Mouse (Mus musculus): Measurements from ENCODE around the gene Clic6. TPM values are rescaled to one million over a fixed set of nuclear protein-coding genes. Genes with fewer than 3 reads are reported as not detected.

The Clic6 gene
- total and polyA plus RNA-seq, 2 experiments, result 0.04 to 0.09 TPM

DNA sequence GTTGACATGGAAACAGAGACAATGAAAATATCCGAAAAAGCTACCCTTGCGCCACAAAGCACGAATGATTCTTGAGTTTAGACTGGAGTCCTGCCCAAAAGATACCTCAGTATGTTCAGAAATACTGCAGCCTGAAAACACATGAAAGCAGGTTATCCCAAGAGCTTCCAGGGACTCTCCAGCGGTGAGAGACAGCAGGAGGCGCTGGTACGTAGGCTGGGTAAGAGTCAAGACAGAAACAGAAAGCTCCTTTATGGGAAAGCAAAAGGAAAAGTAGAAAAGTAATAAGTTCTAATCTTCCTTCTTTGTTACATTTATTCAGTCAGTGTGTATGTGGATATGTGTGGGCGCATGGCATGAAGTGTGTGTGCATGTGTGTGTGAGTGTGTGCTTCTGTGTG, 31.5 kb upstream of the Clic6 start:
- no peak for DNase-seq (ENCODE audit: extremely low read depth, low read depth, low spot score)
- H3K36me3 ChIP-seq (ENCODE audit: control insufficient read depth, insufficient read depth, low read length), result no peaks in the 10 kb centered on the region
- H3K9ac ChIP-seq (ENCODE audit: low read depth, low read length), result no peak overlapping the region
- no peaks in the 10 kb centered on the region for H3K4me1 ChIP-seq (ENCODE audit: control insufficient read depth, insufficient read depth, low read length)
- WGBS, result 93% methylated on average over 7 of the region's 7 CpGs
- TF ChIP-seq POLR2A (IDR thresholded peaks at IDR 0.05; ENCODE audit: extremely low read depth, insufficient read depth, low read length) (no peak), CTCF (IDR thresholded peaks at IDR 0.05; ENCODE audit: low read depth, low read length) (no peak)
- no peak overlapping the region for H3K4me3 ChIP-seq (ENCODE audit: insufficient read depth, low read depth, low read length)
- H3K27me3 ChIP-seq (ENCODE audit: control insufficient read depth, insufficient read depth, low read length), result no peaks in the 10 kb centered on the region
- no peak overlapping the region for H3K27ac ChIP-seq (replicated peaks; ENCODE audit: insufficient read depth, low read depth, low read length)
- H3K79me2 ChIP-seq (ENCODE audit: control insufficient read depth, insufficient read depth, low read length), result no peaks in the 10 kb centered on the region

DNA sequence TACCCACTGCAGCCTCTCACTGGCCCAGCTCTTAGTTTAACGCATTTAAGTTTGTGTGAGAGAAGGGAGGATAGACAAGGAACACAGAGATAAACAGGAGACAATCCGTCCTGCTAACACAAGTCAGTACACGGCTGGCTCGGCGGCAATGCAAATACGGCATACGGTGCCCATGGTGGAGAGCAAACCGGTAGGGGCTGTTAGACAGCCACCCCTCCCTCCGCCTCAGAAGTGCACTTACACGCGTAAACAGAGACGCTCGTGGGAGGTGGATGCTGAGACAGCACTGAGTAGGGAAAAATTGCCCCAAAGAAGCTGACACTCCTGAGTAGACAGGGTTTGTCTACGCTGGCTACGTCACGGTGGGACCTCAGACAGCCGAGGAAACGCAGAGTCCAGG, 31.0 kb upstream of the Clic6 start:
- H3K27ac ChIP-seq (replicated peaks; ENCODE audit: insufficient read depth, low read depth, low read length), result no peak overlapping the region
- H3K36me3 ChIP-seq (ENCODE audit: control insufficient read depth, insufficient read depth, low read length), result no peaks in the 10 kb centered on the region
- H3K4me1 ChIP-seq (ENCODE audit: control insufficient read depth, insufficient read depth, low read length), result no peaks in the 10 kb centered on the region
- H3K27me3 ChIP-seq (ENCODE audit: control insufficient read depth, insufficient read depth, low read length), result no peaks in the 10 kb centered on the region
- H3K9ac ChIP-seq (ENCODE audit: low read depth, low read length), result no peak overlapping the region
- no peak overlapping the region for H3K4me3 ChIP-seq (ENCODE audit: insufficient read depth, low read depth, low read length)
- TF ChIP-seq POLR2A (IDR thresholded peaks at IDR 0.05; ENCODE audit: extremely low read depth, insufficient read depth, low read length), result no peak
- TF ChIP-seq CTCF (IDR thresholded peaks at IDR 0.05; ENCODE audit: low read depth, low read length), result no peak
- no peak for DNase-seq (ENCODE audit: extremely low read depth, low read depth, low spot score)
- no peaks in the 10 kb centered on the region for H3K79me2 ChIP-seq (ENCODE audit: control insufficient read depth, insufficient read depth, low read length)
- WGBS, result 91% methylated on average over 18 of the region's 18 CpGs

DNA sequence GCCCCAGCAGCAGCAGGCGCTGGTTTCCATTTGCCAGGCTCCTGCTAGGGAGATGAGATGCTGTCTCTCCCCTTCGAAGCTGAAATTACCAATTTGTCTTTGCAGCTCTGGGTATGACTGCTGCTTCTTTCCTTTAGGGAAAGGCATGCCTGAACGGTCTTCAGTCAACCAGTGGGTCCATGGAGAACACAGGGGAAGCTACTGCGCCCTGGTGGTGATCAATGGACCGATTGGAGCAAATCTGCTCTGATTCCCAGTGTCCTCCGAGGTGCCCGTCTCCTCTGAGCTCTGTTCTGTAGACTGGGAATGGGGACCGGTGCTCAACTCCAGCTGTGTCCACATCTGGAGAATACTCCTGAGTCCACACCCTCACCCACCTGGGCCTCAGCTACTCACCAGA, 30.0 kb upstream of the Clic6 start:
- Histone ChIP-seq H3K4me3 (ENCODE audit: insufficient read depth, low read depth, low read length) (no peak overlapping the region), H3K36me3 (ENCODE audit: control insufficient read depth, insufficient read depth, low read length) (no peaks in the 10 kb centered on the region), H3K27ac (replicated peaks; ENCODE audit: insufficient read depth, low read depth, low read length) (no peak overlapping the region), H3K27me3 (ENCODE audit: control insufficient read depth, insufficient read depth, low read length) (no peaks in the 10 kb centered on the region), H3K4me1 (ENCODE audit: control insufficient read depth, insufficient read depth, low read length) (no peaks in the 10 kb centered on the region), H3K9ac (ENCODE audit: low read depth, low read length) (no peak overlapping the region), H3K79me2 (ENCODE audit: control insufficient read depth, insufficient read depth, low read length) (no peaks in the 10 kb centered on the region)
- WGBS, result 88% methylated on average over 8 of the region's 8 CpGs
- no peak for DNase-seq (ENCODE audit: extremely low read depth, low read depth, low spot score)
- TF ChIP-seq POLR2A (IDR thresholded peaks at IDR 0.05; ENCODE audit: extremely low read depth, insufficient read depth, low read length) (no peak), CTCF (IDR thresholded peaks at IDR 0.05; ENCODE audit: low read depth, low read length) (no peak)

DNA sequence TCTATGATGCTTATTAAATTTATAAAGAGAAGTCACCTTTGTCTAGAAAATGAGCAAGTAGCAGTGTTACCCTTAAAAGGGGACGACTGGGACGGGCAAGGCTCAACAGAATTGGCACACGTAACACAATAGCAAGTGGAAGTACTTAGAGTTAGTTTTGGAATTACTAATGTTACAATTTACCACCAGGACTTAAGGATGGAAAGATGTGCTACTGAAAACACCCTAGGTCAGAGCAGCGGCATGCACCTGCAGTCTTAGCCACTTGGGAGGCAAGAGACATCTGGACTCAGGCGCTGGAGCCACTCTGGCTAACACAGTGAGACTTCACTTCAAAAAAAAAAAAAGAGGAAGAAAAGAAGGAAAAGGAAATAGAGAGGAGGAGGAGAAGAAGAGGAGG, 29.6 kb upstream of the Clic6 start:
- Histone ChIP-seq H3K27me3 (ENCODE audit: control insufficient read depth, insufficient read depth, low read length) (no peaks in the 10 kb centered on the region), H3K79me2 (ENCODE audit: control insufficient read depth, insufficient read depth, low read length) (no peaks in the 10 kb centered on the region), H3K4me1 (ENCODE audit: control insufficient read depth, insufficient read depth, low read length) (no peaks in the 10 kb centered on the region), H3K36me3 (ENCODE audit: control insufficient read depth, insufficient read depth, low read length) (no peaks in the 10 kb centered on the region), H3K4me3 (ENCODE audit: insufficient read depth, low read depth, low read length) (no peak overlapping the region), H3K9ac (ENCODE audit: low read depth, low read length) (no peak overlapping the region), H3K27ac (replicated peaks; ENCODE audit: insufficient read depth, low read depth, low read length) (no peak overlapping the region)
- TF ChIP-seq POLR2A (IDR thresholded peaks at IDR 0.05; ENCODE audit: extremely low read depth, insufficient read depth, low read length) (no peak), CTCF (IDR thresholded peaks at IDR 0.05; ENCODE audit: low read depth, low read length) (no peak)
- WGBS, result 95% methylated on average over 5 of the region's 5 CpGs
- no peak for DNase-seq (ENCODE audit: extremely low read depth, low read depth, low spot score)

DNA sequence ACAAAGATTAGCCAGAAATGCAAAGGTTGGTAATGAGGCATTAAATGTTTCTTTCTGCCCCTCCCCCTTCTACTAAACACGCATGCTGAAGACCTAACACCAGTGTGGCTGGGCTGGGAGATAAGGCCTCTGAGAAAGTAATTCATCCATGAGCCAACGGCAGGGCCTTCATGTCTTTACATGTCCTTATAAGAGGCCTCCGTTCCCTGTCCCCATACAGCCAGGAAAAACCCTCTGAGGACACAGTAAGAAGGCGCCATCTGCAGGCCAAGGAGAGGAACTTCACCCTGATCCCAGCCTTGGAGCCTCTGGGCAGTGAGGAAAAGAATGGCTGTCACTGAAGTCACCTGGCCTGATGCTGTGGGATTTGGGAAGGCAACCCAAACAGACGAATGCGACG, 27.9 kb upstream of the Clic6 start:
- TF ChIP-seq POLR2A (IDR thresholded peaks at IDR 0.05; ENCODE audit: extremely low read depth, insufficient read depth, low read length) (no peak), CTCF (IDR thresholded peaks at IDR 0.05; ENCODE audit: low read depth, low read length) (peak; percentile 93)
- Histone ChIP-seq H3K36me3 (ENCODE audit: control insufficient read depth, insufficient read depth, low read length) (no peaks in the 10 kb centered on the region), H3K9ac (ENCODE audit: low read depth, low read length) (no peak overlapping the region), H3K4me3 (ENCODE audit: insufficient read depth, low read depth, low read length) (no peak overlapping the region), H3K4me1 (ENCODE audit: control insufficient read depth, insufficient read depth, low read length) (no peaks in the 10 kb centered on the region), H3K27me3 (ENCODE audit: control insufficient read depth, insufficient read depth, low read length) (no peaks in the 10 kb centered on the region), H3K79me2 (ENCODE audit: control insufficient read depth, insufficient read depth, low read length) (no peaks in the 10 kb centered on the region), H3K27ac (replicated peaks; ENCODE audit: insufficient read depth, low read depth, low read length) (no peak overlapping the region)
- peak; percentile 35 for DNase-seq (ENCODE audit: extremely low read depth, low read depth, low spot score)
- 41% methylated on average over 7 of the region's 7 CpGs for WGBS

DNA sequence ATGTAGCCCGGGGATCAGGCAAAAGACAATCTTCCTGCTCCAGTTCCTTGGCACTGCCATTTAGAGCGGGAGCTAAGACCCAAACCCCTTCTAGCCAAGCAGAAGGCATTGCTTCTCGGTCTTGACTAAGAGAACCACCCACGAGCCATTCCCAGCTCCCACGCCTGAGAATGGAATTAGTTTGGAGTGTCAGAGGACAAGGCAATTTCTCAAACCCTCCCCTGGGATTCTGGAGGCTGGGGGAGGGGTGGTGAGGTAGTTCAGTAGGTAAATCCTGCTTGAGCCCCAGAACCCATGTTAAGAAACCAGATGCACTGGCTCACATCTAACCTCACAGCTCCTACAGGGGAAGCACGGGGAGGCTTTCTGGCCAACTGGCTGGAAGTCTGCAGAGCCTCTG, 24.1 kb upstream of the Clic6 start:
- Histone ChIP-seq H3K4me3 (ENCODE audit: insufficient read depth, low read depth, low read length) (no peak overlapping the region), H3K4me1 (ENCODE audit: control insufficient read depth, insufficient read depth, low read length) (peaks cover 13% of the 10 kb centered on the region), H3K27ac (replicated peaks; ENCODE audit: insufficient read depth, low read depth, low read length) (no peak overlapping the region), H3K9ac (ENCODE audit: low read depth, low read length) (no peak overlapping the region), H3K27me3 (ENCODE audit: control insufficient read depth, insufficient read depth, low read length) (no peaks in the 10 kb centered on the region), H3K36me3 (ENCODE audit: control insufficient read depth, insufficient read depth, low read length) (no peaks in the 10 kb centered on the region), H3K79me2 (ENCODE audit: control insufficient read depth, insufficient read depth, low read length) (no peaks in the 10 kb centered on the region)
- DNase-seq (ENCODE audit: extremely low read depth, low read depth, low spot score), result no peak
- WGBS, result 91% methylated on average over 6 of the region's 6 CpGs
- TF ChIP-seq CTCF (IDR thresholded peaks at IDR 0.05; ENCODE audit: low read depth, low read length), result no peak
- no peak for TF ChIP-seq POLR2A (IDR thresholded peaks at IDR 0.05; ENCODE audit: extremely low read depth, insufficient read depth, low read length)

Measured in liver, adult 2 months (tissue).